Mouse (Mus musculus) MEL (cell line): ENCODE data around the gene Gprasp2. TPM values are rescaled to one million over a fixed set of nuclear protein-coding genes. Genes with fewer than 3 reads are reported as not detected.
"Not testable (repeated sequence)": the region's sequence is repeated elsewhere in the genome, so short reads cannot be mapped to it uniquely, and the experiment has no call there.

Experiments
- DNase-seq: peaks from one replicate; pipeline ENCODE4 v3.0.0; 2011; ENCODE audit warnings: low read depth, low spot score
- H3K27ac ChIP-seq: 2 replicates; pipeline ENCODE4 v1.5.1; 2012; ENCODE audit warnings: low read depth, mild to moderate bottlenecking, control low read depth, low read length, moderate library complexity; ENCODE audit not compliant: control insufficient read depth
- H3K27me3 ChIP-seq, 2 experiments: fragments of 150-350 bp in 1 of 2; sonication (generic) in 1 of 2; 2 replicates each; pipeline ENCODE4 v1.6.1; 2012; ENCODE audit warnings: low read length in 2 of 2, mild to moderate bottlenecking in 2 of 2, improper control_type of control experiment in 1 of 2, moderate library complexity in 1 of 2; ENCODE audit not compliant: insufficient read depth in 2 of 2, control insufficient read depth in 1 of 2
- H3K36me3 ChIP-seq, 2 experiments: 2 replicates each; pipeline ENCODE4 v1.6.1; 2012 to 2014; ENCODE audit warnings: low read length in 2 of 2, improper control_type of control experiment in 1 of 2, inconsistent platforms in 1 of 2, mild to moderate bottlenecking in 1 of 2; ENCODE audit not compliant: insufficient read depth in 2 of 2, control insufficient read depth in 1 of 2
- H3K4me1 ChIP-seq, 2 experiments: fragments of 150-350 bp in 1 of 2; sonication (generic) in 1 of 2; 2 replicates each; pipeline ENCODE4 v1.6.1; 2012; ENCODE audit warnings: low read length in 2 of 2, improper control_type of control experiment in 1 of 2, mild to moderate bottlenecking in 1 of 2; ENCODE audit not compliant: insufficient read depth in 2 of 2, control insufficient read depth in 1 of 2
- H3K4me3 ChIP-seq, 2 experiments: fragments of 150-350 bp in 1 of 2; sonication (generic) in 1 of 2; 2 replicates each; pipeline ENCODE4 v1.5.1; 2012; ENCODE audit warnings: low read depth in 2 of 2, low read length in 2 of 2, mild to moderate bottlenecking in 2 of 2, moderate library complexity in 2 of 2, control low read depth in 1 of 2, improper control_type of control experiment in 1 of 2; ENCODE audit not compliant: control insufficient read depth in 1 of 2, insufficient read depth in 1 of 2
- H3K79me2 ChIP-seq: 2 replicates; pipeline ENCODE4 v1.6.1; 2012; ENCODE audit warnings: mild to moderate bottlenecking, low read length, moderate library complexity; ENCODE audit not compliant: control insufficient read depth, poor library complexity, insufficient read depth
- H3K9ac ChIP-seq: 2 replicates; pipeline ENCODE4 v1.6.1; 2012; ENCODE audit warnings: low read depth, mild to moderate bottlenecking, control low read depth, low read length, moderate library complexity; ENCODE audit not compliant: control insufficient read depth, poor library complexity, severe bottlenecking
- H3K9me3 ChIP-seq: fragments of 150-350 bp; sonication (generic); replicated peaks from 2 replicates; pipeline ENCODE4 v1.6.1; 2012; ENCODE audit warnings: mild to moderate bottlenecking, low read length, improper control_type of control experiment, moderate library complexity; ENCODE audit not compliant: insufficient read depth
- CTCF ChIP-seq, 3 experiments: IDR thresholded peaks in 2 of 3; conservative IDR thresholded peaks in 1 of 3; 2 replicates each; pipeline ENCODE4 v1.5.1; 2011 to 2012; ENCODE audit warnings: low read length in 3 of 3, low read depth in 2 of 3, mild to moderate bottlenecking in 2 of 3, improper control_type of control experiment in 1 of 3, inconsistent platforms in 1 of 3, mixed read lengths in 1 of 3, moderate library complexity in 1 of 3; ENCODE audit not compliant: control insufficient read depth in 1 of 3, insufficient read depth in 1 of 3, poor library complexity in 1 of 3, severe bottlenecking in 1 of 3
- ETS1 ChIP-seq: IDR thresholded peaks from 2 replicates; pipeline ENCODE4 v1.6.1; 2012; ENCODE audit warnings: low read depth, mild to moderate bottlenecking, inconsistent platforms, low read length, improper control_type of control experiment, moderate library complexity
- GABPA ChIP-seq: IDR thresholded peaks from 2 replicates; pipeline ENCODE4 v1.6.1; 2012; ENCODE audit warnings: low read depth, mild to moderate bottlenecking, inconsistent platforms, low read length, improper control_type of control experiment, moderate library complexity
- GATA1 ChIP-seq: IDR thresholded peaks from 2 replicates; pipeline ENCODE4 v1.6.1; 2011; ENCODE audit warnings: low read depth, low read length, improper control_type of control experiment
- MAFK ChIP-seq: IDR thresholded peaks from 2 replicates; pipeline ENCODE4 v1.6.1; 2011; ENCODE audit warnings: low read depth, mild to moderate bottlenecking, low read length, improper control_type of control experiment, borderline replicate concordance
- MYB ChIP-seq: IDR thresholded peaks from 2 replicates; pipeline ENCODE4 v1.6.1; 2011; ENCODE audit warnings: mild to moderate bottlenecking, low read depth, low read length, improper control_type of control experiment
- NELFE ChIP-seq: IDR thresholded peaks from 2 replicates; pipeline ENCODE4 v1.6.1; 2011; ENCODE audit warnings: low read depth, low read length, improper control_type of control experiment
- NRF1 ChIP-seq: IDR thresholded peaks from 2 replicates; pipeline ENCODE4 v1.6.1; 2014; ENCODE audit warnings: low read depth, mild to moderate bottlenecking, inconsistent platforms, low read length, improper control_type of control experiment, moderate library complexity; ENCODE audit not compliant: poor library complexity, insufficient read depth, severe bottlenecking
- RAD21 ChIP-seq: IDR thresholded peaks from 2 replicates; pipeline ENCODE4 v1.6.1; 2011; ENCODE audit warnings: mild to moderate bottlenecking, low read depth, low read length, improper control_type of control experiment
- SIN3A ChIP-seq: IDR thresholded peaks from 2 replicates; pipeline ENCODE4 v1.6.1; 2012; ENCODE audit warnings: low read length, improper control_type of control experiment, inconsistent platforms
- SMC3 ChIP-seq: IDR thresholded peaks from 2 replicates; pipeline ENCODE4 v1.6.1; 2011; ENCODE audit warnings: low read depth, low read length, improper control_type of control experiment
- TAL1 ChIP-seq: IDR thresholded peaks from 2 replicates; pipeline ENCODE4 v1.6.1; 2012; ENCODE audit warnings: mild to moderate bottlenecking, inconsistent platforms, low read length, moderate library complexity, mixed read lengths
- TBP ChIP-seq: IDR thresholded peaks from 2 replicates; pipeline ENCODE4 v1.8.0; 2011; ENCODE audit warnings: low read depth, low read length, improper control_type of control experiment
- TCF12 ChIP-seq: IDR thresholded peaks from 2 replicates; pipeline ENCODE4 v1.6.1; 2014; ENCODE audit warnings: low read depth, mild to moderate bottlenecking, inconsistent platforms, low read length, improper control_type of control experiment, moderate library complexity
- polyA plus RNA-seq, 2 experiments: library from polyadenylated mRNA; stranded (reverse) in 1 of 2; unstranded in 1 of 2; fragments of >175 nt in 1 of 2; fragments of >200 nt in 1 of 2; gene quantifications; 2 replicates each; pipeline versions ENCODE4 v1.2.1 to v1.2.4; 2012; ENCODE audit warnings: low replicate concordance in 2 of 2, low read depth in 1 of 2; ENCODE audit not compliant: insufficient read length in 2 of 2, insufficient read depth in 1 of 2, missing spikeins in 1 of 2
- total RNA-seq: library from RNA; depleted of rRNA; stranded (reverse); fragments of 300-350 nt; gene quantifications from 2 replicates; pipeline ENCODE4 v1.2.3, GENCODE M21; 2012

The Gprasp2 gene
- total and polyA plus RNA-seq, 3 experiments, result 0.31 TPM; not detected in 2

DNA sequence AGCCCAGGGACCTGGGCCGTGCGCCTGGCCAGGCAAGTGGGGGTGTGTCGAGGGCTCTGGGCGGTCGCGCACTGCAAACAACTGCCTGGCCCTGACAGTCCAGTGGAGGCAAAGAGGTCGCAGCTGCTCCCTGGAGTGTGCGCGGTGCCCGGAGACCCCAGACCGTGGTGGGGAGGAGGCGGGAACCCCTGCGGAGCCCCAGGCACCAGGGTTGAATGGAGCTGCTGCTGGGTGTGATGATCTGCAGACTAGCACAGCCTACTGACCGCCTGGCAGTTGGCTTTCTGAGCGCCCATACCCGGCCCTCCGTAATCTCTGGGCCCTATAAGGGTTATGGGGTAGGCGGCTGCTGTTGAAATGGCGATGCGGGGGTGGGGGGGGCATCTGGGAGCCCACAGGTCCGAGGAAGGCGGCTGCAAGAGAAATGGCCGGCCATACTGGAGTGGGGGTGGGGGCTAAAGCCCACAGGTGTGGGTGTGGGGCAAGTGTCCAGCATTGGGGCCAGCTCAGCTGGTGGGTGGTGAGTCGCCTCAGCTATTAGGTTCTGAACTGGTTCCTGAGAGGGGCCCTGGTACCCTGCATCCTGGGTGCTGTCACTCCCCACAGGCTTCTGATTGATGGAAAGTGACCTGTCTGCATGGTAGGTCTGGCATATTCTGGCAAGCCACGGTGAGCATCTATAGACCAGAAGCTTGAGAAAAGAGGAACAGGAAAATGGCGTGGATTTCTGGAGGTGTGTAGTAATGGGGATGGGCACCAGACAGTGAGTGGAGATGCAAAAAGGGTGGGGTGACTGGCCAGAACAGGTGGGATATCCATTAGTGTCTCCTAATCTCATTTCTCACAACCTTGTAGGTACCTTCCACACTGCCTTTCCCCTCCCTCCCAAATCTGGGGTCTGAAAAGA, 42.3 kb upstream of the Gprasp2 start:
- not testable (repeated sequence) for DNase-seq, H3K9ac ChIP-seq, H3K79me2 ChIP-seq, H3K9me3 ChIP-seq, H3K4me1 ChIP-seq, H3K4me3 ChIP-seq, H3K27ac ChIP-seq, H3K27me3 ChIP-seq, H3K36me3 ChIP-seq

- H3K9ac ChIP-seq, H3K4me3 ChIP-seq: not testable (repeated sequence)
- peak; percentile 72 for DNase-seq
These were observed 41.6 kb upstream of the Gprasp2 start, which contains the start of gene Bhlhb9 for GRCm38 (mm10) chrX:135797212-135797644. Gene Bhlhb9 (plus strand): TSS chrX:135797594.

GRCm38 (mm10) chrX:135804149-135804548, 34.7 kb upstream of the Gprasp2 start:
- Histone ChIP-seq H3K9me3 (no peaks in the 10 kb centered on the region), H3K36me3 (no peaks in the 10 kb centered on the region), H3K4me1 (no peaks in the 10 kb centered on the region), H3K9ac (no peak overlapping the region), H3K27me3 (no peaks in the 10 kb centered on the region), H3K27ac (no peak overlapping the region), H3K4me3 (no peak overlapping the region), H3K79me2 (no peaks in the 10 kb centered on the region)
- no peak for TF ChIP-seq NELFE
- no peak for TF ChIP-seq TBP
- TF ChIP-seq MAFK, result no peak
- no peak for TF ChIP-seq MYB
- no peak for TF ChIP-seq NRF1
- no peak for TF ChIP-seq SIN3A
- no peak for TF ChIP-seq GABPA
- no peak for TF ChIP-seq TAL1
- TF ChIP-seq TCF12, result no peak
- no peak for TF ChIP-seq GATA1
- TF ChIP-seq ETS1, result no peak
- DNase-seq, result no peak

More at GRCm38 (mm10) chrX:135797212-135797644, 41.6 kb upstream of the Gprasp2 start, which contains the start of gene Bhlhb9:
- not testable (repeated sequence) for H3K79me2 ChIP-seq, H3K36me3 ChIP-seq, H3K4me1 ChIP-seq, H3K27ac ChIP-seq, H3K9me3 ChIP-seq, H3K27me3 ChIP-seq
- TF ChIP-seq RAD21 (peak; percentile 45), SMC3 (peak; percentile 43), CTCF (IDR thresholded peaks at IDR 0.05 in 2 of 3, conservative IDR thresholded peaks at IDR 0.05 in 1 of 3; ENCODE audit: control insufficient read depth in 1 of 3, insufficient read depth in 1 of 3, low read depth in 2 of 3, low read length in 3 of 3, poor library complexity in 1 of 3, severe bottlenecking in 1 of 3) (peak; percentile 38 to 51 (median 45))
